Mouse (Mus musculus) cerebellum, adult 2 months (tissue): ENCODE results near the gene Acp1.

Experiments
- CTCF ChIP-seq: fragments of 200-500 bp; IDR thresholded peaks from 2 replicates; pipeline ENCODE4 v1.5.1; 2011; ENCODE audit warnings: low read depth, mild to moderate bottlenecking, control low read depth, low read length, moderate library complexity, borderline replicate concordance; ENCODE audit not compliant: insufficient read depth
- POLR2A ChIP-seq: fragments of 200-500 bp; IDR thresholded peaks from 2 replicates; pipeline ENCODE4 v1.6.1; 2011; ENCODE audit warnings: low read length, control low read depth, borderline replicate concordance; ENCODE audit not compliant: insufficient read depth

DNA sequence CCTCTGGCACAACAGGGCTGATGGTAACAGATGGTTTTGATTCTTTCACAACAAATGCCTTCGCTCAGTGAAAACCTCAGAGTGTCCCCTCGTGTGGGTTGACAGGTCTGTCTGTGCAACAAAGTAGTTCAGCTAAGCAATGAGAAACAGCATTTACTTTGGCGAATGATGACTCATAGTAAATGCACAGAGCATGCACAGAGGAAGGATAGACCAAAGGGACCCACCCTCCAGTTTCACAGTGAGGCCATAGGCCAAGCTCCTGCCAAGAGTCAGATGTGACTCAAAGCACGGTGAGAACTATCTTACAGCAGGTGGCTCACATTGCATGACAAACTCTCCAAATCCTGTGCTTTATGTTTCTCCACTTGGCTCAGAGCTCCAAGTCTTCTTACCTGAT lies 45.6 kb downstream of the Acp1 start:
- TF ChIP-seq CTCF (no peak), POLR2A (no peak)
